Mouse (Mus musculus) kidney, embryonic 16.5 days (tissue): ENCODE results near the gene Lamc2. TPM values are rescaled to one million over a fixed set of nuclear protein-coding genes. Genes with fewer than 3 reads are reported as not detected.

Source experiments
- ATAC-seq: fragments of 200-750 bp; cut with Nextera tagmentation; 2 replicates; pipeline ENCODE4 v1.8.0; 2017; ENCODE audit warnings: moderate TSS enrichment; ENCODE audit not compliant: low FRiP score, low TSS enrichment
- H3K27ac ChIP-seq: fragments of 300-500 bp; sonication (generic); 2 replicates; pipeline ENCODE4 v1.5.1; 2014; ENCODE audit warnings: low read length
- H3K27me3 ChIP-seq: fragments of 300-500 bp; sonication (generic); 2 replicates; pipeline ENCODE4 v1.6.1; 2014; ENCODE audit warnings: low read length, control low read depth, mixed read lengths; ENCODE audit not compliant: insufficient read depth
- H3K36me3 ChIP-seq: fragments of 300-500 bp; sonication (generic); 2 replicates; pipeline ENCODE4 v1.6.1; 2014; ENCODE audit warnings: low read length, control low read depth, mixed read lengths; ENCODE audit not compliant: insufficient read depth
- H3K4me1 ChIP-seq: fragments of 300-500 bp; sonication (generic); 2 replicates; pipeline ENCODE4 v1.6.1; 2014; ENCODE audit warnings: low read length, control low read depth, mixed read lengths; ENCODE audit not compliant: insufficient read depth
- H3K4me2 ChIP-seq: fragments of 300-500 bp; sonication (generic); replicated peaks from 2 replicates; pipeline ENCODE4 v1.6.1; 2014; ENCODE audit warnings: low read depth, low read length
- H3K4me3 ChIP-seq: fragments of 300-500 bp; sonication (generic); 2 replicates; pipeline ENCODE4 v1.5.1; 2014; ENCODE audit warnings: mild to moderate bottlenecking, low read length
- H3K9ac ChIP-seq: fragments of 300-500 bp; sonication (generic); replicated peaks from 2 replicates; pipeline ENCODE4 v1.6.1; 2014; ENCODE audit warnings: low read length
- H3K9me3 ChIP-seq: fragments of 300-500 bp; sonication (generic); 2 replicates; pipeline ENCODE4 v1.6.1; 2016; ENCODE audit warnings: low read length, control low read depth
- WGBS: fragments of 180-500 bp; shearing (Covaris S2); extraction: QIAGEN DNeasy Blood & Tissue Kit; methylation state at CpG from one replicate; pipeline ENCODE4 v1.1.7; 2014; 5-methylcytosine and 5-hydroxymethylcytosine counted together
- polyA plus RNA-seq: library from polyadenylated mRNA; unstranded; fragments of >200 nt; fragmentation: Nextera tagmentation; extraction: Ambion mirVana; gene quantifications from 2 replicates; pipeline ENCODE4 v1.2.1, GENCODE M21; 2015

Lamc2 gene
- polyA plus RNA-seq, 1 experiment from 2014 or later: 57.4 TPM

DNA sequence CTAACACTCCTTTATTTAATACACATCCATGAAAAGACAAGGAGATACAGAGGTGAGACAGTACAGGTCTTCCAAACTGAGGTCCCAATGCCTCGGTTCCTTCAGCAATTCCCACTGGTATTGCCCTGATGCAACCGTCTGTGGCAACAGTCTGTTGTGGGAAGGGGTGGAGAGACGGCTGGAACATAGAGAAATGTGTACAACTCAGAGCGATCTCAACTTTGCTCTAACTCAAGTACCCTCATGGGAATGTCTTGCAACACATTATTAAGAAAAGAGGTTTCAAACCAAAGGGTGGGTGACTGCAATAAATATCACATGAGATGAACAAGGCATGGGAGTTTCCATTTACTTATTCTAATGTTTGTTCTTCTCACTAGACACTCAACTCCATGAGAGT, 63.5 kb downstream of the Lamc2 start:
- H3K27ac ChIP-seq: no peak overlapping the region
- no peaks in the 10 kb centered on the region for H3K27me3 ChIP-seq
- no peaks in the 10 kb centered on the region for H3K9me3 ChIP-seq
- H3K4me2 ChIP-seq: no peak overlapping the region
- peaks cover 35% of the 10 kb centered on the region for H3K4me1 ChIP-seq
- no peak for ATAC-seq
- 77% methylated on average over 4 of the region's 4 CpGs for WGBS
- H3K36me3 ChIP-seq: peaks cover 7% of the 10 kb centered on the region
- H3K9ac ChIP-seq: no peak overlapping the region
- H3K4me3 ChIP-seq: no peak overlapping the region

- H3K27me3 ChIP-seq: no peaks in the 10 kb centered on the region
- H3K36me3 ChIP-seq: peaks cover 7% of the 10 kb centered on the region
- ATAC-seq: no peak
- WGBS: 73% methylated on average over 5 of the region's 5 CpGs
- H3K27ac ChIP-seq: no peak overlapping the region
- H3K4me1 ChIP-seq: peaks cover 24% of the 10 kb centered on the region
- H3K4me3 ChIP-seq: no peak overlapping the region
- H3K9me3 ChIP-seq: no peaks in the 10 kb centered on the region
- no peak overlapping the region for H3K9ac ChIP-seq
- H3K4me2 ChIP-seq: no peak overlapping the region
Observed at GRCm38 (mm10) chr1:153121320-153121719, 64.9 kb downstream of the Lamc2 start.

GRCm38 (mm10) chr1:153120544-153120943, 65.7 kb downstream of the Lamc2 start:
- ATAC-seq: no peak
- H3K4me3 ChIP-seq: no peak overlapping the region
- H3K36me3 ChIP-seq: peaks cover 7% of the 10 kb centered on the region
- 79% methylated on average over 6 of the region's 6 CpGs for WGBS
- H3K27me3 ChIP-seq: no peaks in the 10 kb centered on the region
- H3K9me3 ChIP-seq: no peaks in the 10 kb centered on the region
- peaks cover 18% of the 10 kb centered on the region for H3K4me1 ChIP-seq
- H3K9ac ChIP-seq: no peak overlapping the region
- H3K27ac ChIP-seq: no peak overlapping the region
- H3K4me2 ChIP-seq: no peak overlapping the region

DNA sequence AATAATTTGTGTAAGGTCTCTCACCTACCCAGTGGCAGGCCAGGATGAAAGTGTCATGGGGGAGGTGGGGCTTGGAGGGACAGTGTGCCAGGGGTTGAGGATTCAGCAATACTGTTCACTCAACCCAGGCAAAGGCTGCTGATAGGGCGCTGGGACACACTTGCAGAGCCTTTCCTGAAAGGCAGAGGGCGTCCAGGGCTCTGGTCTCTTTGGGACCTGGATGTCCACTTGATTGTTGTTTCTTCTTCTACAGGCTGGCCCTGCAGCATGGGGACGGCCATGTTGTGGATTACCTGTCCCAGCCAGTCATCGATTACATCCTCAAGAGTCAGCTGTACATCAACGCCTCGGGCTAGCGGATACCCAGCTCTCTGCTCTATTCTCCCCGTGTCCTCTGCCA, 70.9 kb downstream of the Lamc2 start:
- Histone ChIP-seq H3K4me3 (no peak overlapping the region), H3K27me3 (no peaks in the 10 kb centered on the region), H3K9me3 (no peaks in the 10 kb centered on the region), H3K36me3 (no peaks in the 10 kb centered on the region), H3K4me2 (no peak overlapping the region), H3K9ac (no peak overlapping the region), H3K4me1 (no peaks in the 10 kb centered on the region), H3K27ac (no peak overlapping the region)
- WGBS: 88% methylated on average over 8 of the region's 8 CpGs
- no peak for ATAC-seq

DNA sequence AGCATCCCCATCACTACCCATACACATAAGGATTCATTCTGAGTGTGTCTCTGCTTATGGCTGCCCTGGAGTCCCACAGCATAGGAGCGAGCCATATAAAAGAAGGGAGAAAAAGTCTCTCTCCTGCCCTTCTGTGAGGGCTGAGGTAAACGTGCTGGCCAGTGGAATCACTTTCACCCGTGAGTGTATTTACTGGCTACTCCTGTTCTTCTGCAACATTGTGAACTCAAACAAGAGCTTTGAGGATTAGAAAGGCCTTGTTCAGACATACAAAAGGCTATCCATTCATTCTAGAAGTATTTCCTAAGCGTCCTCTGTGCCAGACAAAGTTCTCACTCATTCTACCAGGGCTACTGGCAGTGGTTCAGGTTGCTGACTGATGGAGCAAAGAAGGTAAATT, 74.7 kb downstream of the Lamc2 start:
- H3K36me3 ChIP-seq: no peaks in the 10 kb centered on the region
- no peaks in the 10 kb centered on the region for H3K4me1 ChIP-seq
- no peaks in the 10 kb centered on the region for H3K9me3 ChIP-seq
- H3K4me3 ChIP-seq: no peak overlapping the region
- no peak overlapping the region for H3K9ac ChIP-seq
- WGBS: 72% methylated on average over 4 of the region's 4 CpGs
- H3K27ac ChIP-seq: no peak overlapping the region
- ATAC-seq: no peak
- no peaks in the 10 kb centered on the region for H3K27me3 ChIP-seq
- H3K4me2 ChIP-seq: no peak overlapping the region

DNA sequence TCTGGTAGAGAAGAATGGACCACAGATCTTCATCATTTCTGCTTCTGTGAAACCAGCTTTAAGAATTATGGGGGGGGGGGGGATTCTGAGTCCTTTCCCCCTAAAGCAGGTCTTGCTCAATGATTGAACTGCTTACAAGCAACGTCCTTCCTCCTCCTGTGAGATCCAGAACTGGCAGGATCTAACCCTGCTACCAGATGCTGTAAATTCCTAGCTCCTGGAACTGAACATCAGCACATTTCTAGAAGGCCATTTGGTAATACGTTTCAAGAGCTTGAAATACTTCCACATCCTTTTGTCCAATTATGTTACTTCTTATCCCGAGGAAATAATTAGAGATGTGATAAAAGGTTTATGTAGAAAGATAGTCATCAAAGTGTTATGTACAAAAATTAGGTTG, 76.4 kb downstream of the Lamc2 start:
- no peak for ATAC-seq
- Histone ChIP-seq H3K9me3 (no peaks in the 10 kb centered on the region), H3K9ac (no peak overlapping the region), H3K27ac (no peak overlapping the region), H3K4me1 (no peaks in the 10 kb centered on the region), H3K27me3 (no peaks in the 10 kb centered on the region), H3K4me2 (no peak overlapping the region), H3K4me3 (no peak overlapping the region), H3K36me3 (no peaks in the 10 kb centered on the region)
- WGBS: 37% methylated on average over 3 of the region's 3 CpGs

DNA sequence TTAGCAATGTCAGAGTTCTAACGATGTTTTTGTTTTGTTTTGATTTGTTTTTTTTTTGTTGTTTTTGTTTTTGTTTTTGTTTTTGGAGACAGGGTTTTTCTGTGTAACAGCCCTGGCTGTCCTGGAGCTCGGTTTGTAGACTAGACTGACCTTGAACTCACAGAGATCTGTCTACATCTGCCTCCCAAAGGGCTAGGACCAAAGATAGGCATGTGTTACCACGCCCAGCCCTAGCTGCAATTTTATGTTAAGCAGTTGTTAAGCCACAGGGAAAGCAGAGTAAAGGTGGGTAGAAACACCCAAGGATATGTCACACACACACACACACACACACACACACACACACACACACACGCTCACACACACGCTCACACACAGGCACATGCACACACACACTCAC, 76.9 kb downstream of the Lamc2 start:
- H3K4me1 ChIP-seq: peaks cover 2% of the 10 kb centered on the region; the same call in 1 of the 2 replicates
- H3K9me3 ChIP-seq: no peaks in the 10 kb centered on the region
- H3K36me3 ChIP-seq: no peaks in the 10 kb centered on the region
- H3K27ac ChIP-seq: no peak overlapping the region
- no peaks in the 10 kb centered on the region for H3K27me3 ChIP-seq
- no peak overlapping the region for H3K4me2 ChIP-seq
- ATAC-seq: no peak
- no peak overlapping the region for H3K9ac ChIP-seq
- no peak overlapping the region for H3K4me3 ChIP-seq
- WGBS: 67% methylated on average over 5 of the region's 5 CpGs

DNA sequence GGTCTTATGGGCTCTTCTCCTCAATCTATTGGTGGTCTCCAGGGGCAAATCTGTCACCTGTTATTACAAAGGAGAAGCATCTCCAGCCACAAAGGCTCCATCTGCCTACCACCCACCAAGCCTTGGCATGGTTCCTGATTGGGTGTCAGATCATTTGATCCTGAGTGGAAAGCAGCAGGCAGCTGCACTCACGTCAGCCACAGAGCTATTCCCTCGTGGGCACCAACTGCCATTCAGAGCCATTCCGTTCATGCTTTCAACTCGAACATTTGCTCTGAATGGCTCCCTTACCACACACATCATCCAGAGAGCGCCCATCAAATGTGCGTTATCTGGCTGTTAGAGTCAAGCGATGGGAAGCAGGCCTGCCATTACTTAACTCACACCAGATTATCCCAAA, 78.4 kb downstream of the Lamc2 start:
- Histone ChIP-seq H3K4me1 (peaks cover 7% of the 10 kb centered on the region; the same call in 1 of the 2 replicates), H3K9ac (no peak overlapping the region), H3K27ac (no peak overlapping the region), H3K27me3 (no peaks in the 10 kb centered on the region), H3K4me3 (no peak overlapping the region), H3K36me3 (no peaks in the 10 kb centered on the region), H3K4me2 (no peak overlapping the region), H3K9me3 (no peaks in the 10 kb centered on the region)
- WGBS: 68% methylated on average over 7 of the region's 7 CpGs
- ATAC-seq: no peak

DNA sequence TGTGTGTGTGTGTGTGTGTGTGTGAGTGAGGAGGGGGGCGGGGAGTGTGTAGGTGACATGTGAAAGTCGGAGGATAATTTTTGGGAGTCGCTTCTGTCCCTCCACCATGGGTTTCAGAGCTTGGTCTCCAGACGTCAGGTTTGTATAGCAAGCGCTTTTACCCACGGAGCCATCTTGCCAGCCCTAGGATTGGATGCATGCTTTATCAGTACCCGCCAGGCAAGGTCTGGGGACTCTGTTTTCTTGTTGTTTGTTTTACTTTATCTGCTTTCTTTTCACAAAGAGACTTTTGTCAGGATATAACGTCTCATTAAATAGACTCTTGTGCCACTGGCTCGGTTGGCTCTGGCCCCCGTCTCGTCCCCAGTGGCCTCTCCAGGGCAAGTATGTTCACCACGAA, 81.4 kb downstream of the Lamc2 start:
- Histone ChIP-seq H3K27me3 (no peaks in the 10 kb centered on the region), H3K36me3 (no peaks in the 10 kb centered on the region)
- no peak for ATAC-seq

GRCm38 (mm10) chr1:153103186-153103554, 83.1 kb downstream of the Lamc2 start:
- no peak overlapping the region for H3K4me2 ChIP-seq
- no peaks in the 10 kb centered on the region for H3K9me3 ChIP-seq
- H3K36me3 ChIP-seq: no peaks in the 10 kb centered on the region
- H3K4me3 ChIP-seq: no peak overlapping the region
- H3K27me3 ChIP-seq: no peaks in the 10 kb centered on the region
- 98% methylated on average over 6 of the region's 8 CpGs for WGBS
- peaks cover 20% of the 10 kb centered on the region for H3K4me1 ChIP-seq
- no peak overlapping the region for H3K9ac ChIP-seq
- H3K27ac ChIP-seq: no peak overlapping the region
- ATAC-seq: no peak

More for the DNA sequence above, 81.4 kb downstream of the Lamc2 start:
- no peak overlapping the region for H3K4me2 ChIP-seq
- H3K4me3 ChIP-seq: no peak overlapping the region
- 77% methylated on average over 12 of the region's 12 CpGs for WGBS
- H3K9ac ChIP-seq: no peak overlapping the region
- no peaks in the 10 kb centered on the region for H3K9me3 ChIP-seq
- peaks cover 20% of the 10 kb centered on the region for H3K4me1 ChIP-seq
- H3K27ac ChIP-seq: no peak overlapping the region
